In genomic region chr19:46841016-46841415, GRCm38 (mm10) we compare ENCODE assay signal across 15 mouse cellular contexts.
DNase-seq lines count a peak whose midpoint lies in the region.
"Had no signal": no experiment of that assay in that cellular context is flagged by ENCODE, and none has a peak within 500 bp of the region (broad histone marks: within the 10 kb centered on the region; RNA-seq: fewer than 3 reads in every experiment).

No protein-coding gene starts in this region.

- DNase-seq in adrenal gland, adult 2 months = peak; percentile 74
- DNase-seq in adrenal gland, adult 18-20 months (ENCODE audit: low spot score in 2 of 2) = no peak
- peak; percentile 35 for DNase-seq in testis, postnatal 10 days (ENCODE audit: low spot score)
- no peak for DNase-seq in testis, postnatal 14 days (ENCODE audit: low spot score)
- DNase-seq in fat pad, adult 2 months (ENCODE audit: extremely low read depth, low read depth, low spot score) = peak; percentile 7
- DNase-seq in urinary bladder, postnatal 14 days (ENCODE audit: low spot score) = no peak
- DNase-seq: B cell, adult 2 months; cerebellum, adult 18-20 months; cerebellum, adult 9-10 months; cerebellum, postnatal 14 days; gastrocnemius, postnatal 25 days; heart, adult 18-20 months; heart, postnatal 14 days; heart, postnatal 4 days; kidney, adult 18-20 months had no signal

Comparison
In these comparisons a context has a peak if more than half of its experiments do, and no peak if none do; other contexts are left out.
1. DNase-seq: peak in adrenal gland, adult 2 months (single experiment), testis, postnatal 10 days (single experiment) and fat pad, adult 2 months (single experiment); none in adrenal gland, adult 18-20 months (0 of 2), testis, postnatal 14 days (single experiment) and urinary bladder, postnatal 14 days (single experiment).